Mouse (Mus musculus): ENCODE measurements around the gene Aldh16a1.
A peak's percentile ranks its signal among the peaks of the same experiment; 100 is the strongest.

The Aldh16a1 gene

DNA sequence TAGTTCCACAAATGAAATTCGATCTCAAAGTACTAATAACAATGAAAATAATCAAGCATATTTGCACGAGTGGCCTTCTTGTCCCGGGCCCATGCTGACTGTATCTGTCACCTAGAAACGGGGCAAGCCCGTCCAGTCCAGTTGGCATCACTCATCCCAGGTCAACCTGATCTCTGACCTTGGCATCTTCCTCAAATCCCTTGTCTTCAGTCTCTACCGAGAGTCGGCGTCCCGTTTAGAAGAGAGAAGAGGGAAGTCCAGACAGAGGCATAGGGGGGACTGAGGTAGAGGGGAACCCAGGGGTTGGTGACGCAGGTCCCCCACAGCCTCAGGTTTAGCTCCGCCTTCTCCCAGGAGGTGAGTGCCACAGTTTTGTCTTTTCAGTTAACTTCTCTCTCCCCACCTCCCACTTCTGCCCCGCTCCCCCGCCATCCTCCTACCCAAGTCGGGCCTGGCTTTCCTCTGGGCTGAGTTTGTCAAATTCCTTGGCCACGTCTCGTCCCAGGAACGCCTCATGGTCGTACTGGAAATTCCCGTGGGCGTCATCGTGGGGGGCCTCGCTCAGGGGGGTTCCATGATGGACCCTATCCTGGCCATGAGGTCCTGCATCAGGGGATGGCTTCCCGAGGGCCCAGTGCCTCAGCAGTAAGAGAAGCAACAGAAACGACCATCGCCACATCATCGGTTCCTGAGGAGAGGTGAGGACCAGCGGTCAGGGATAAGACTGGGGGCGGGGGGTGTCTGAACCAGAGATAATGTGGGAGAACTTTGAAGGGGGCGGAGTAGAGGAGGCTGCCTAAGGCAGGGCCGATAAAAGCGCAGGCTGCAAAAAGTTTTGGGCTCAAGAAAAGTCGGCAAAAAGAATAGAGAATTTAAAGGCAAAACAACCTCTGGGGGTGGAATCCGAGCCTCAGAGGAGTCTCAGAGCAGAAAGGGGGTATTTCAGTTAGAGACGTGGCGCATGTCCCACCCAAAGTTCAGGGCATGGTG, 63.1 kb downstream of the Aldh16a1 start:
- DNase-seq (ENCODE audit: low spot score): peak; percentile 45
